Mouse (Mus musculus) ES-CJ7 (cell line): ENCODE data around the gene Trio.

Source experiments
- DNase-seq: peaks from one replicate; pipeline ENCODE4 v3.0.0; 2011; ENCODE audit warnings: low read depth, low spot score

The Trio gene

GRCm38 (mm10) chr15:28025447-28026166, at the start of gene Trio:
Gene Trio, minus strand, starts transcription at chr15:28025848.
- DNase-seq = peak; percentile 92

GRCm38 (mm10) chr15:28074416-28074970, 48.8 kb upstream of the Trio start:
- no peak for DNase-seq

- peak; percentile 55 for DNase-seq
Measured at GRCm38 (mm10) chr15:28071601-28072000, 46.0 kb upstream of the Trio start.

DNA sequence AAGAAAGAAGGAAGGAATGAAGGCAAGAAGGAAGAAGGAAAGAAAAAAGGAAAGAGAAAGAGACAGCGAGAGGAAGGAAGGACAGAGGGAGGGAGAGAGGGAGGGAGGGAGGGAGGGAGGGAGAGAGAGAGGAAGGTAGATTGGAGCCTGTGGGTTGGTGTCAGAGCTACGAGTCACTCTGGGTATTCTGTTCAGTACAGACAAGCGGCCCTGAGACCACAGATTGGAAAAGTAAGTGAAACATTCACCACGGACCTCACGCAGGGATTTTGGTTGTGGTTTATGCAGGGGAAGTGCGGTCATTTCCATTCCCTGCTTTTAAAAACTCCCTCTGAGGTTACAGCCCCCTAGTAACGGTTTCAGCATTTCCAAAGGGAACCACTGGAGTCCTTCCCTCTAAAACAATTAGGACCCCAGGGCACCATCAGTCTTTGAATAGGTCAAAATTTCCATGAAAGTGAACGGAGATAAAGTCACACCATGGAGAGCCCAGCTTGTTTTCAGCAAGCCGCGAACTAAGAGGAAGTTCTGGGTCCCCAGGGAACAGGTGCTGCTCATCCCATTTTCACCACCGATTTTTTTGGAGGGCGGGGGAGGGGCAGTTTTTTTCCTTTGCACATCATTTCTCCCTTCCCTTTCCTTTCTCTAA, 45.2 kb upstream of the Trio start:
- peak; percentile 98 for DNase-seq

- no peak for DNase-seq
Measured at GRCm38 (mm10) chr15:28070221-28070620, 44.6 kb upstream of the Trio start.

DNA sequence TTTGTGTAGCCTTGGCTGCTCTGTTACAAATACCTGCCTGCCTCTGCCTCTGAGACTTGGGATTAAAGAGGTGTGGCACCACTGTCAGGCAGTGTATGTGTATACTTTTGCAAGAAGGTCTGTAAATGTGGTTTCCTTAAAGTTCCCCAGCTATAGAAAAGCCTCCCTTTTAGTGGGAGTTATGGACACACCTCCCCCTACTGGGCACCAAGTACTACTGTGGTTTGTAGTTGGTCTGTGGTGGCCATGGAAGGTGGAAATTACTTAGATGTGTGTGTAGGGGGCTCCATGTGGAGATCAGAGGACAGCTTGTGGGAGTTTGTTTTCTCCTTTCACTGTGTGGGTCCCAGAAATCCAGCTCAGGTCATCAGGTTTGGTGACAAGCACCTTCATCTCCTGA, 41.7 kb upstream of the Trio start:
- peak; percentile 55 for DNase-seq

DNA sequence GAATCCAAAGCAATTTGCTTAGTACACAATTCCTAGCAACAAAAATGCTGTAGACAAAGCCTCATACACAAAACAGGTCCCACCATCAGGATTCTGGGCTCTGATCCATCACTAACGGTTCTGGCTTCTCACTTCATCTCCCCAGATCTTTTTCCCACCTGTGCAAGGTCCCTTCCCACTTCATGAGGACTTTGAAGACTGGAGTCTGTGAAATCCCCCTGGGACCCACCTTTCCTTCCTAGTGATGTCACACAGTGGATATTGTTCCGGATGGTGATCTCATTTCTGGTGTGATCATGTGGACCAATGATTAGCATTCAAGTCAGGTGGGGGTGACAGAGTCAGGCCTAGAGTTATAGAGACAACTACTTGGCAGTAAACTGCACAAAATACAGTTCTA, 40.8 kb upstream of the Trio start:
- no peak for DNase-seq

DNA sequence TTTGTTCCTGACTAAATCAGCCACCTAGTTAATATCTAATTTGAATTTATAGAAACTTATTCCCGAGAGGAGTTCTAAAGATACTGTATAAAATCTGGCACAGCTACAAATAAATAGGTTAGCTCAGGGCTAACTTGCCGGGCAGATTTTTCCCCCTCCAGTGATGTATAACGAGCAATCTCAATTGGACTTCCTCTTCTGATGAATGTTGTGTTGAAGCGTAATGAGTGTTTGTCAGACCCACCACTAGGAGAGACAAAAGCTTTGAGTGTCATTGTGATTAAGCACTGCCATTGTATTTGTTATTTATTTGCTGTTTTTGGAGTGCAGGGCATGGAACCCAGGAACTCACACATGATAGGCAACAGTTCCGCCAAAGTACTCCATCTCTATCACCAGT, 39.9 kb upstream of the Trio start:
- no peak for DNase-seq

- no peak for DNase-seq
Measured at GRCm38 (mm10) chr15:28064733-28065088, 39.1 kb upstream of the Trio start.

DNA sequence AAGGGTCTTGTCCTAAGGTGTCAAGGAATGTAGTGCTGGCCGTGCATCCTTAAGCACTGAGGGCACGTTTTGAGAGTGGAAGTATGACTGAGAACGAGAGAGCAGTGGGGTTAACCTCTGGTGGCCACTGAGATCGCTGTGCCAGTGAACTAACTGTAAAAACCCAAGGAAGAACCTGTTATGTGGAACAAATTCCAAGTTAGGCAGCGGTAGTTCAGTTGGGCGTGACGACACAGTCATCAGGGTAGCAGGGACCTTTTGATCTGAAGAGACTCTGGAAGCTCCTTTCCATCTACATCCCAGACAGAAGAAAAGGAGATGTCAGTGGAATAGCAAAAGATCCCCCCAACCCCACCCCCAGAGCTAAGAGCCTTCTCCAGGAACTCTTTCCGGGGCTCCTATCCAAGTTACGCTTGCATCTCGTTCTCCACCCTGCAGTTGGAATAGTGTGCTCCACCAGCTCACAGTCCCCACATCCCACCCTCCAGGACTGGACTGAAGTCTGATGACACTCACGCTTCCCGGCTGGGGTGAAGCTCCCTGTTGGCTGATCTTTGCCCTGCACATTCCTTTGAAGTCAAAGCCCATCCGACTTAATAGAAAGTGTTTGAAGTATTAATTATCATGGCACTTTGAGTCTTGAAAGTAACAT, 38.6 kb upstream of the Trio start:
- DNase-seq = no peak

DNA sequence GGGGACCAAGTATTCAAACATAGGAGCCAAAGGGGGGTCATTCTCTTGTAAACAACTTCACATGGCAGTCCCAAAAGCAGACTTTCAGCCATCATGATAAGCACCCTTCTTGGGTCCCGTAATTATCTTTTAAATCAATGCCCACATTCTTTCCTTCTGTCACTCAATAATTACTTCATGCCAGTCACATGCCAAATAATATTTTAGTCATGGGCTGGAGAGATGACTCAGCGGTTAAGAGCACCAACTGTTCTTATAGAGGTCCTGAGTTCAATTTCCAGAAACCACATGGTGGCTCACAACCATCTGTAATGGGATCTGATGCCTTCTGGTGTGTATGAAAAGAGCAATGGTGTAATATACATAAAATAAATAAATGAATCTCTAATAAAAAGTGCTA, 37.8 kb upstream of the Trio start:
- no peak for DNase-seq

DNA sequence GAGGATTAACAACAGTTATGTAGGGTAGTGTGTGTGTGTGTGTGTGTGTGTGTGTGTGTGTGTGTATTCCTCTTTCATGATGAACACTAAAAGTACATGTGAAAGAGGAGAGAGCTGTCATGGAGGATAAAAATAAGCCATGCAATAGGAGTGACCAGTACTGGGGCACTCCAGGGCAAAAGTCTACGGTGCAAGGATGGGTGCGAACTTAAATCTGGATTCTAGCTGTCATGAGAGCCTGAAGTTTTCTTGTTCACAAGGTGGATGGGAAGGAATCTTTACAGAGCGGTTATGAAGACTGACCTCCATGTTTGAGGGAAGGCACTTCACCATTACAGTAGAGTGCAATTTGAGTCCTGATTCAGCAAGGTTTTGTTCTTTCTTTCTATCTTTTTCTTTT, 36.4 kb upstream of the Trio start:
- DNase-seq = no peak

DNA sequence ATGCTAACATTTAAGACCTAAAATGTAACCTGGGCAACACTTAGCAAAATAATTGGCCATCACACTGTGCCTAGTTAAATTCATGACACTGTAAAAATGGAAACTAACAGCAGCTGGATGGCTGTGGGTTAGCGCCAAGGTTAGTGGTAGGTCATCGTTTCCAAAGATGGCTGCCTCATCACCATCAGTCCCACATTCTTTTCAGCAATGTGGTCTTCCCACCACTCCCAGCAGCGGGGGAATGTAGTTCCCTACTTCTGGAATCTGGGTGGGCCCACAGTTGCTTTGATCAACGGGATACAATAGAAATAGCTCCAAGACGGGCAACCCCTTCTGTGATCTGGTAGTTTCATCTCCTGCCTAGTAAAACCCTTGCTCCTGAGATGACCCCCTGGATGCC, 35.3 kb upstream of the Trio start:
- DNase-seq = peak; percentile 82

DNA sequence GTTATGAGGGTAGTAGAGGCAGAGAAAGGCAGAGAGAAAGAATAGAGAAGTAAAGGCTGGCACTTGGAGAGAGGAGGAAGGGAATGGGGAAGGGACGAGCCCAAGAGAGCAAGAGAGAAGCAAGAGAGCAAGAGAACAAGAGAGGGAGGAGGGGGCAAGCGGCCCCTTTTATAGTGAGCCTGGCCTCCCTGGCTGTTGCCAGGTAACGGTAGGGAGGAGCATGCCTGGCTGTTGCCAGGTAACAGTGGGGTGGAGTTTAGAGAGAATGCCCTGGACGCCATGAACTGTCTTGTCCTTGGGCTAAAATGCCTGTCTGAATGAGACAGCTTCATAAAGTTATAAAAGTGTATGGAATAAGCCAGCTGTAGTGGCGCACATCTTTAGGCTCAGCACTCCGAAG, 34.8 kb upstream of the Trio start:
- peak; percentile 75 for DNase-seq

GRCm38 (mm10) chr15:28057545-28057944, 31.9 kb upstream of the Trio start:
- no peak for DNase-seq

DNA sequence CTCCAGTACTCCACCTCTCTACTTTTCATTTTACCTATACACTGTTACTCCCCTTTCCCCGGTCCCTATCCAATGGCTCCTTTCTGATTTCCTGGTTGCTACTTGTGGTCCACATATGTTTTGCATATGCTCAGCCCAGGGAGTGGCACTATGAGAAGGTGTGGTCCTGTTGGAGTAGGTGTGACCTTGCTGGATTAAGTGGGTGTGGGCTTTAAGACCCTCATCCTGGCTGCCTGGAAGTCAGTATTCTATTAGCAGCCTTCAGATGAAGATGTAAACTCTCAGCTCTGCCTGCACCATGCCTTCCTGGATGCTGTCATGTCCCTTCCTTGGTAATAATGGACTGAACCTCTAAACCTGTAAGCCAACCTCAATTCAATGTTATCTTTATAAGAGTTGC, 29.1 kb upstream of the Trio start:
- DNase-seq = no peak

DNA sequence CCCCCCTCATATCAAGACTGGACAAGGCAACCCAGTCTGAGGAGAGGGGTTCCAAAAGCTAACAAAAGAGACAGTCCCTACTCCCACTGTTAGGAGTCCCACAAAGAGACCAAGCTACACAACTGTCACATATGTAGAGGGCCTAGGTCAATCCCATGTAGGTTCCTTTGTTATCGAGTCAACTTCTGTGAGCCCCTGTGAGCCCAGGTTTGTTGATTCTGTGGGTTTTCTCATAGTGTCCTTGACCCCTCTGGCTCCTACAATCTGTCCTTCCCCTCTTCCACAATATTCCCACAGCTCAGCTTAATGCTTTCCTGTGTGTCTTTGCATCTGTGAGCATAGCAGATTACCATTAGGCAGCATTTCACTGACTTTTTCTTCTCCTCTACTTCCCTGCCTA, 28.5 kb upstream of the Trio start:
- no peak for DNase-seq

DNA sequence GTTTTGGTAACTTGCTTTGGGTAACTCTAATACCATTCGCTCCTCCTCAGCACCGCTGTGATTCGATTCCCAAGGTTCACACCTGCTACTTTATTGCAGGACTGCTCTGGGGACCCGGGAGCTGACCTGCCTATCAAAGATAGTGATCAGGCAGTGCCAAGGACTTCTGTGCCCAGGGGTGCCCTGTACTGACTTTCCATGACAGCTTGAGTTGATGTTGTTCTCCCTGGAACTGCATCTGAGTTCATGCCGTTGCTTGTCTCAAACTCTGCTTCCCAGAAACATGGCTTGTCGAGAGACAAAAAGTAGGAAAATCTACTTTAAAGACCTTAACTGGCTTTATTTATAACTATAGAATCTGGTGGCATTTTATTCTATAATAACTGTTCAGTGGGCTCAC, 27.6 kb upstream of the Trio start:
- DNase-seq = no peak

DNA sequence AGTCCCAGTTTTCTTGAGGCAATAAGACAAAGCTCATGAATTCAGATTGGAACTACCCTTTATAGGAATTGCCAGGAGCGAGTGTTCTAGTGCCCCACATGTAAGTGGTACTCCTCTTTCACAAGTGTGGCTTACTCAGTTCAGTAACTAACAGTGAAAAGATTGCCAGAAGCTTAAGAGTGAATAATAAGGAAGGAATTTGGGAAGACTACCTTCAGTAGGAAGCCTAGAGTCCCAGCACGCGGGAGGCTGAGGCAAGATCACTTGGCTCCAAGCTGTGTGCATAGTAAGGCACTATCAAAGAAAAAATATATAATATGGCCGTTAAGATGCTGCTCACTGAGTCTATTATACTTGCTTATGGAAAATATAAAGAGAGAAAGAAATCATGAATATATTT, 26.2 kb upstream of the Trio start:
- DNase-seq = no peak

DNA sequence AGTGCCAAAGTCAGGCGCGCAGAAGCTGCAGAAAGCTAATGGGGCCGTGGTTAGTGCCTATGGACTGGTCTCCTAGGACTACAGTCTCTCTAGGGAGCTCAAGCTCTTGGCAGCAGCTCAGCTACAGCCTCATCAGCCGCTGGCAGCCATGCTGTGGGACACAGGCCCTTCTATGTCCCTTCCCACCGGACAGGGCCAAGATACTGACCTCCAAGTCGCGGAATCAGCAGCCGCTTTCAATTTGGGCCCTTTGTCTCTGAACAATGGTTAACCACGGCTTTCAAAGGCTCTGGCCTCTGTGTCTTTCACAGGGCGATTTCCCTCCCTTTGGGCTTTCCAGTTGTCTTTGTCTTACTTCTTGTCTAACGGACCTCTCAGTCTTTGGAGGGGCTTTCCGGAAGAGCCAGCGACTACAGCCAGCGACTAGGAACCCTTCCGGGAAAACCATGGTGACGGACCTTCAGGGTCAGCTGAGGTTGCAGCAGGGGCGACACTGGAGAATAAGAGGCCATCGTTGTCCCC, 25.5 kb upstream of the Trio start:
- peak; percentile 52 for DNase-seq

DNA sequence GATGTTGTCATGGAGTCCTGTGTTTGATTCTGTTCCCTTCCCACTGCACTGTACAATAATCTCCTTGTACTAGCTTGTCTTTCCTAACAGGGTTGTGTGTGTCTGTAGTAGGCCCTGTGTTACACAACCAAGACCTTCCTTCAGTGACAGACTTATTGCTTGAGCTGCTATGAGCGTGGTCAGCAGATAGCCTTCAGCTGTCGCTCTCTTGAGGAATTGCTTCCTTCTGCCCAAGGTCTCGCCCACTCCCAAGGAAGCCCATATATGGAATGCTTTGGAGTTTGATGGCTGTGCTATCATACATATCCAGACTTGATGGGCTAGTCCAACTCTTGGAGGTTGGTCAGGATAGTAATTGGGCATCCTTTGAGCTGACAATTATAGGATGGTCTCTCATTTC, 22.1 kb upstream of the Trio start:
- DNase-seq = no peak

DNA sequence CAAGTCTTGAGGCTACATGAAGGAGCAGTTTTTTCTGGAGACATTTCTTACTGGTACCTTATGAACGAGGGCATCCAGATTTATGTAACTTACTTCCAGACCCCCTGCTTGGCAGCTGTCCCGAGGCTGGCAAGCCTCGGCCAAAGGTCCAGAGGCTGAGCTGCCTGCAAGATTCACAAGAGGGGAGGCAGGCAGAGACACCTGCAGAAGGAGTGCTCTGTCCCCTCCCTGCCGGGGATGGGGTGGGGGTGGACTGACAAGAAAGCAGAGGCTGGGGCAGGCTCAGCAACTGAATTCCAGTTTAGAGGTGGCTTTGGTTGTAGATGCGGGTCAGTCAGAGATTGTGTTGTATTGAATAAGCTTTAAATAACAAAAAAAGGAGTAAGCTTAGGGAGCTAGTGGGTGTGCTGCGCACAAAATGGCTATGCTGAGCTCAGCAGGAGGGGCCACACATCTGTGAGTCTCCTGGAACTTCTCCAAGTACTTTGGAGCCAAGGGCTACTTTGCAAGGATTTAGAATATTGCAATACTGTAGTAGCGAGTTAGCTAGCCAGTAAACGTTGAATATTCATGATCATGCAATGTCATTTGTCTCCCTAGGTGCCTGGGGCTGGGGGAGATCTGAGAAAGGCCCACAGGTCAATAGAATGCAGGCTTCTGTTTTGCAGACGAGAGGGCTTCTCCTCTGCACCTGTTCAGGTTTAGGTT, 15.7 kb upstream of the Trio start:
- DNase-seq = peak; percentile 83
